Mouse (Mus musculus) liver, adult 2 months (tissue): Measurements from ENCODE around the gene Scaf11.

Experiments used
- CTCF ChIP-seq: fragments of 200-500 bp; IDR thresholded peaks from 2 replicates; pipeline ENCODE4 v1.5.1; 2011; ENCODE audit warnings: low read depth, low read length, control low read depth
- POLR2A ChIP-seq: fragments of 200-500 bp; IDR thresholded peaks from 2 replicates; pipeline ENCODE4 v1.6.1; 2011; ENCODE audit warnings: low read length, control low read depth; ENCODE audit not compliant: insufficient read depth; ENCODE audit errors: extremely low read depth

DNA sequence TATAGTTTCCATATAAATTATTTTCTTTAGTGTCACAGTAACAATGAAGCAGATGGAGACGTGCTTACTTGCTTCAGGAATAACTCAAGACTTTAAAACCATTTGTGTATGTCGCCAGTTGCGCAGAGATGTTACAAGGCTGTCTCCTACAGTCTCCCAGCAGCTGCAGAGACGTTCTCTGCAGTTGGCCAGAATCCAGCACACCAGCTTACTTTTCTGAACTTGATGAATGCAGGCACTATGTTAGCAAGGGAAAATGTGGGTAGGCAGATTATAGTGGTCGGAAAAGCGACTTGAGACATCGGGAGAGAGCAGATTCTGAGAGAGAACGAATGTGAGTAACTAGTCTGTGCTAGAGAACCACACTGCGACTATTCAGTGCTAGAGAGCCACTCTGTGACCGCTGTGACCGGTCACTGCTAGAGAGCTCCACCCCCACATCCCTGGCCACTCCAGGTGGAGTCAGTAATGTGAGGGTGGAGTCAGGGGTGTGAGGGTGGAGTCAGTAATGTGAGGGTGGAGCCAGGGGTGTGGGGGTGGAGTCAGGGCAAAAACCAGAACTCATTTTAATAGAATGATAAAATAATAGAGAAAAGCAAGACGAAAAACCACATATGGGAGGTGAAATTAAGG, 26.5 kb upstream of the Scaf11 start:
- TF ChIP-seq CTCF (no peak), POLR2A (no peak)
